Mouse (Mus musculus): ENCODE data around the gene Shb. TPM values are rescaled to one million over a fixed set of nuclear protein-coding genes. Genes with fewer than 3 reads are reported as not detected.

Gene Shb
- total and polyA plus RNA-seq, 3 experiments: 7.7 to 15.5 (median 8.6) TPM

- dilution Hi-C loops (cut with MboI; ENCODE audit: extremely low pct_ligation_motif_present, extremely low pct_unique_long_range_greater_than_20kb, low sequenced_read_pairs) (no loop called here), in situ Hi-C loops (cut with MboI; ENCODE audit: low pct_ligation_motif_present, low pct_unique_long_range_greater_than_20kb, low sequenced_read_pairs) (no loop called here)
- no peaks in the 10 kb centered on the region for H3K4me1 ChIP-seq (ENCODE audit: control insufficient read depth in 1 of 2, insufficient read depth in 2 of 2)
- no peak for TF ChIP-seq IRF4 (IDR thresholded peaks at IDR 0.05; ENCODE audit: low read depth, low read length)
- no peak for TF ChIP-seq POLR2AphosphoS2 (IDR thresholded peaks at IDR 0.05; ENCODE audit: low read depth, low read length)
- no peak for TF ChIP-seq NELFE (IDR thresholded peaks at IDR 0.05; ENCODE audit: low read depth, low read length)
- TF ChIP-seq UBTF (IDR thresholded peaks at IDR 0.05; ENCODE audit: low read depth, low read length): no peak
- no peak for TF ChIP-seq MEF2A (IDR thresholded peaks at IDR 0.05; ENCODE audit: borderline replicate concordance, low read depth, low read length)
- TF ChIP-seq USF2 (conservative IDR thresholded peaks at IDR 0.05; ENCODE audit: low read depth, low read length): no peak
- TF ChIP-seq BHLHE40 (IDR thresholded peaks at IDR 0.05; ENCODE audit: low read depth, low read length): no peak
- no peak for TF ChIP-seq ELF1 (IDR thresholded peaks at IDR 0.05; ENCODE audit: low read depth, low read length)
- no peak for TF ChIP-seq ETS1 (conservative IDR thresholded peaks at IDR 0.05; ENCODE audit: low read depth, low read length)
- no peak for TF ChIP-seq TCF12 (IDR thresholded peaks at IDR 0.05; ENCODE audit: low read depth, low read length)
- no peak for TF ChIP-seq ZMIZ1 (IDR thresholded peaks at IDR 0.05; ENCODE audit: low read depth, low read length)
- no peak for TF ChIP-seq EP300 (IDR thresholded peaks at IDR 0.05; ENCODE audit: low read length)
- no peak for TF ChIP-seq JUND (conservative IDR thresholded peaks at IDR 0.05; ENCODE audit: low read depth, low read length)
- no peak for TF ChIP-seq ZNF384 (IDR thresholded peaks at IDR 0.05; ENCODE audit: low read depth, low read length)
- TF ChIP-seq MAX (IDR thresholded peaks at IDR 0.05; ENCODE audit: low read length): no peak
- TF ChIP-seq RAD21 (IDR thresholded peaks at IDR 0.05; ENCODE audit: low read depth, low read length): no peak
- H3K9ac ChIP-seq (ENCODE audit: insufficient read depth, low read depth): no peak overlapping the region
- no peaks in the 10 kb centered on the region for H3K27me3 ChIP-seq (replicated peaks)
- no peak for DNase-seq (ENCODE audit: extremely low read depth)
- peaks cover 32 to 56% of the 10 kb centered on the region in 2 experiments for H3K36me3 ChIP-seq (replicated peaks in 1 of 2; ENCODE audit: control insufficient read depth in 1 of 2, insufficient read depth in 1 of 2, low read length in 1 of 2)
- no peak overlapping the region for H3K27ac ChIP-seq (ENCODE audit: insufficient read depth, low read depth)
- H3K4me2 ChIP-seq (ENCODE audit: insufficient read depth, low read depth, poor library complexity, severe bottlenecking): no peak overlapping the region
- H3K9me3 ChIP-seq (replicated peaks; ENCODE audit: low read length): no peaks in the 10 kb centered on the region
- H3K79me2 ChIP-seq (replicated peaks; ENCODE audit: control insufficient read depth, extremely low read depth, insufficient read depth, poor library complexity, severe bottlenecking): no peaks in the 10 kb centered on the region
- H3K4me3 ChIP-seq (replicated peaks in 1 of 3; ENCODE audit: low read depth in 2 of 3, low read length in 2 of 3, poor library complexity in 1 of 3): no peak overlapping the region
These were observed 155.7 kb downstream of the Shb start for GRCm38 (mm10) chr4:45376573-45376972.

GRCm38 (mm10) chr4:45374879-45375278 lies 157.4 kb downstream of the Shb start:
- Histone ChIP-seq H3K36me3 (replicated peaks in 1 of 2; ENCODE audit: control insufficient read depth in 1 of 2, insufficient read depth in 1 of 2, low read length in 1 of 2) (peaks cover 38 to 68% of the 10 kb centered on the region in 2 experiments), H3K79me2 (replicated peaks; ENCODE audit: control insufficient read depth, extremely low read depth, insufficient read depth, poor library complexity, severe bottlenecking) (no peaks in the 10 kb centered on the region), H3K4me1 (ENCODE audit: control insufficient read depth in 1 of 2, insufficient read depth in 2 of 2) (no peaks in the 10 kb centered on the region), H3K4me2 (ENCODE audit: insufficient read depth, low read depth, poor library complexity, severe bottlenecking) (no peak overlapping the region), H3K4me3 (replicated peaks in 1 of 3; ENCODE audit: low read depth in 2 of 3, low read length in 2 of 3, poor library complexity in 1 of 3) (no peak overlapping the region), H3K27me3 (replicated peaks) (no peaks in the 10 kb centered on the region), H3K9ac (ENCODE audit: insufficient read depth, low read depth) (no peak overlapping the region), H3K27ac (ENCODE audit: insufficient read depth, low read depth) (no peak overlapping the region), H3K9me3 (replicated peaks; ENCODE audit: low read length) (no peaks in the 10 kb centered on the region)
- in situ Hi-C loops (cut with MboI; ENCODE audit: low pct_ligation_motif_present, low pct_unique_long_range_greater_than_20kb, low sequenced_read_pairs): no loop called here
- dilution Hi-C loops (cut with MboI; ENCODE audit: extremely low pct_ligation_motif_present, extremely low pct_unique_long_range_greater_than_20kb, low sequenced_read_pairs): no loop called here
- TF ChIP-seq ELF1 (IDR thresholded peaks at IDR 0.05; ENCODE audit: low read depth, low read length) (no peak), NELFE (IDR thresholded peaks at IDR 0.05; ENCODE audit: low read depth, low read length) (no peak), JUN (IDR thresholded peaks at IDR 0.05; ENCODE audit: insufficient read depth, low read depth, low read length) (no peak), CHD1 (IDR thresholded peaks at IDR 0.05; ENCODE audit: low read depth, low read length) (no peak), ZMIZ1 (IDR thresholded peaks at IDR 0.05; ENCODE audit: low read depth, low read length) (no peak), POLR2A (IDR thresholded peaks at IDR 0.05; ENCODE audit: low read depth, low read length) (no peak), CTCF (conservative IDR thresholded peaks at IDR 0.05 in 1 of 2, IDR thresholded peaks at IDR 0.05 in 1 of 2; ENCODE audit: low read depth in 2 of 2, low read length in 2 of 2) (no peak), USF1 (IDR thresholded peaks at IDR 0.05; ENCODE audit: low read depth, low read length) (no peak), MYC (IDR thresholded peaks at IDR 0.05; ENCODE audit: low read depth, low read length) (no peak), RCOR1 (conservative IDR thresholded peaks at IDR 0.05; ENCODE audit: low read depth, low read length) (no peak)
- DNase-seq (ENCODE audit: extremely low read depth): no peak

Other genes with a start within 250 kb of the Shb start
- gene Trmt10b, start 235.3 kb downstream of the Shb start, total RNA-seq (2012; rRNA removed): 6.2 and 7.6 TPM in 2 replicates
- 9.5 and 11.5 TPM in 2 replicates for gene Trmt10b, start 235.3 kb downstream of the Shb start, total RNA-seq (2014; rRNA removed)
- gene Trmt10b, start 235.3 kb downstream of the Shb start, polyA plus RNA-seq (2012; ENCODE audit: insufficient read length, low read depth): 13.4 and 20.5 TPM in 2 replicates
- 6.8 and 8.7 TPM in 2 replicates for gene Dcaf10, start 190.4 kb downstream of the Shb start, total RNA-seq (2012; rRNA removed)
- gene Dcaf10, start 190.4 kb downstream of the Shb start, total RNA-seq (2014; rRNA removed): 11.5 and 11.6 TPM in 2 replicates
- gene Dcaf10, start 190.4 kb downstream of the Shb start, polyA plus RNA-seq (2012; ENCODE audit: insufficient read length, low read depth): 11.1 and 12.2 TPM in 2 replicates
- gene Exosc3, start 189.7 kb downstream of the Shb start, total RNA-seq (2012; rRNA removed): 165 and 176 TPM in 2 replicates
- gene Exosc3, start 189.7 kb downstream of the Shb start, total RNA-seq (2014; rRNA removed): 213 and 222 TPM in 2 replicates
- gene Exosc3, start 189.7 kb downstream of the Shb start, polyA plus RNA-seq (2012; ENCODE audit: insufficient read length, low read depth): 255 and 317 TPM in 2 replicates
- 30.3 and 44.4 TPM in 2 replicates for gene Slc25a51, start 123.7 kb downstream of the Shb start, total RNA-seq (2012; rRNA removed)
- 37.1 and 44.7 TPM in 2 replicates for gene Slc25a51, start 123.7 kb downstream of the Shb start, total RNA-seq (2014; rRNA removed)
- 26.3 and 27.6 TPM in 2 replicates for gene Slc25a51, start 123.7 kb downstream of the Shb start, polyA plus RNA-seq (2012; ENCODE audit: insufficient read length, low read depth)

Data from CH12.LX (cell line).